Mouse (Mus musculus): Measurements from ENCODE around the gene Zbtb25. TPM values are rescaled to one million over a fixed set of nuclear protein-coding genes. Genes with fewer than 3 reads are reported as not detected.

The Zbtb25 gene
- polyA plus RNA-seq, 1 experiment from 2014 or later = 6.8 TPM

DNA sequence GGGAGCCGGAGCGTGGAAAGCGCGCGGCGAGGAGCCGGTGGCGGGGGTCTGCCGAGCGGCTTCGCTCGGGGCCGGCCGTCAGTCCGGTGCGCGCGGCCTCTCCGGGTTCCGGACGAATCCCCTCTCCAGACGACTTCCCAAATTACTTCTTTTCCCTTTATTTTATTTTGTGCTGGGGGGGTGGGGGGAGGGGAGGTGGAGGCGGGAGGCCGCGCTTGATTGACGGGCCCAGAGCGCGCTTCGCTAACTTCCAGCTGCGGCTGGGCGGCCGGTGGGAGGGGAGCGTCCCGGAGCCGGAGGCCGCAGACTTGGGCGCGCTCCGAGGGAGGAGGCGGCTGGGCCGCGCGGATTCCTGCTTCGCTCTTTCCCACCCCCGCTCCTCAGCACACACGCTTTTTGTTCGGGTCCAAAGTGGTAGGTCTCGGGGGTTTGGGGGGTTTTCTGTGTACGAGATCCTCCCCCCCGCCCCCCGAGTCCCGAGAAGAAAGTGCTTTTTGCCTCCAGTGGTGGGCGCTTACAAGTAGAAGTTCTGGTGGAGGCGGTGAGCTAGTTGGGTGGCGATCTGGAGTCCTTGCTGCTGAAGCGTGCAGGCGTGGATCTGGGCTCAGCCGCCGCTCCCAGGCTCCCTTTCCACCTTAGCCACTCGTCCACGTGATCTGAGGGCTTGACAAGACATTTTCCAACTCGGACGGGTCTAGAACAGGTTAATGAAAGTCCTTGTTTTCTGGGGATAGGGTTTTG is 1.6 kb upstream of the Zbtb25 start:
- peaks cover 76% of the 10 kb centered on the region for H3K79me2 ChIP-seq (ENCODE audit: inconsistent target)
- H3K27ac ChIP-seq = peak overlapping the region; percentile 75
- 2% methylated on average over 49 of the region's 63 CpGs for WGBS (ENCODE audit: missing documents)
- H3K36me3 ChIP-seq (ENCODE audit: inconsistent target) = no peaks in the 10 kb centered on the region
- H3K4me3 ChIP-seq (ENCODE audit: inconsistent target) = peak overlapping the region; percentile 73

DNA sequence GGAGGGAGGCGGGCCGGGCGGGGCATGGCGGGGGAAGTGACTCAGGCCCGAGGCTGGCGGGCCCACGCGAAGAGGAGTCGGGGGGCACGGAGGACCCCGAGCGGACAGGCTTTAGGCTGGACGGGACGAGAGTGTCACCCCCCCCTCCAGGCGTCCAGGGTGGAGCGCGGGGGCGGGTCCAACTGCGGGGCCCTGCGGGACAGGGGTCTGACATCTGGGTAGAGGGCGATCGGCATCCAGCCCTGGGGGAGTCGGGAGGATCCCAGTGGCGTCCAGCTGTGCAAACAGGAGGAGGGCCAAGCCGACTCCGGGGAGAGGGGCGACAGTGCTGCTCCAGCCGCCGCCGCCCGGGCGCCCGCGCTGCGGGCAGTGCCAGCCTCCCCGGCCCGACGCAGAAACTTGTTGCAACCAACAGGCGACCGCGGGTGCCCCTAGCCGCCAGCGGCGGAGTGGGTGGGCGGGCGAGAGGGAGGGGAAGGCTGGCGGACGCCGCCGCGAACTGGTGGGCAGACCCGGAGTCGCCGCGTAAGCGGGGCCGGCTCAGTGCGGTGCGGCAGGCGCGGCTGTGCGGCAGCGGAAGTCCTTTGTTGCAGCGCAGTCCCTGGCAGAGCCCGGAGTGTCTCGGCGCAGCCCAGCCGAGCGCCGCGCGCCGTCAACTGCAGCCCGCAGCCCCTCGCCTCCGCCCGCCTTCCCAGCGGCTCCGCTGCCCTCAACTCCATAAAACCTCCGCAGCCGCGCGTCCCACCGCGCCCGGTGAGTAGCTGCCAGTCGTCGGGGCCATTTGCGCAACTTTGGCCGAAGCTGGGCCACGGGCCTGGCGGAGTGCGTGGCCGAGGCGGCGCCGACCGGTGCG is 802 bp upstream of the Zbtb25 start, which contains the start of gene Zbtb1:
TSS of gene Zbtb1 (plus strand) at position 289 of the 853 bp plus-strand sequence.
- H3K4me3 ChIP-seq (ENCODE audit: inconsistent target) = peak within 1 kb of the TSS; percentile 73
- under 1% methylated on average over 93 of the region's 99 CpGs for WGBS (ENCODE audit: missing documents)
- H3K36me3 ChIP-seq (ENCODE audit: inconsistent target) = no peaks in the 10 kb centered on the region
- H3K79me2 ChIP-seq (ENCODE audit: inconsistent target) = peaks cover 76% of the 10 kb centered on the region
- H3K27ac ChIP-seq = peak within 1 kb of the TSS; percentile 75

DNA sequence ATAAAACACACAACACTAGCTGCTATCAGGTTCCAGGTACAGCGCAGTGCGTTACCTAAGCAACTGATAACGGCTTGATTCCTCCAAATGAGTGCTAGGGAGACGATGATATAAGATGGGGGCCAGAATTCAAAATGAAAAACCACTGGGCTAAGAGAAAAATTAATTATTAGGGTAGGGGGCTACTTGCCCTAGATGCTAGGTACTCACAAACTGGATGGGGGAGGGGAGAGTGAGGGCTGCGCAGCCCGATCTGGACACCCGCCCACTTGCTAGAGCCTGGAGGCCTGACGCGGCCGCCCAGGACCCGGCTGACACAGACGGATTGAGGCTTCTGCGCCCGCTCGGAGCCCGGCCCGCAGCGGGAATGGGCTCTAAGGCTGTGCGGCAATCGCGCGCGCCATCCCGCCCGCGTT is 604 bp downstream of the Zbtb25 start:
- no peaks in the 10 kb centered on the region for H3K36me3 ChIP-seq (ENCODE audit: inconsistent target)
- peak overlapping the region; percentile 51 for H3K4me3 ChIP-seq (ENCODE audit: inconsistent target)
- 2% methylated on average over 26 of the region's 26 CpGs for WGBS (ENCODE audit: missing documents)
- peaks cover 76% of the 10 kb centered on the region for H3K79me2 ChIP-seq (ENCODE audit: inconsistent target)
- peak overlapping the region; percentile 33 for H3K27ac ChIP-seq

DNA sequence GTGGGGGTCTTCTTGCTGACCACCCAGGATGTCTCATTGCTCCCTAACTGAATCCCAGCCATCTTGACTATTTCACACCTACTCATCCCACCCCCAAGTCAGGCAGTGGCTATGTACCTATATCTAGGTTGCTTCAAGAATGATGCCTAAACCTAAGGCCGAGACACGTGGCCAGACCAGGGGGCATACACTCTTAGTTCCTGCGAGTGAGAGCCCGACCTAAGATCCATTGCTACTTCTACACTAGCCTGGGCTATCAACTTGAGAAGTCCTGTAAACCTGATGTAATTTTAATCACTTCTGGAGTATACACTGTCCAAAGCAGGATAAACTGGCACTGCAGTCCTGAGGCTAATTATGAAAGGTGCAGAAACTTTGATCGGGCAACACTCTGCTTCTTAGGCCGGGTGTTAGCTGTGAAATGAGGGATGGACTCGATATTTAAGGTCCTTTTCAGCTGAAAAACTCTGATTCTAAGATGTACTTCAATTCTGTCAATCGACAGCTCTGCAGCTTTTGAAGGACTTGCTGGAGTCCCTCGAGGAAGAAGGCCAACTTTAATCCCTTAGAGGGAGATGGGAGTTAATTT is 1.1 kb downstream of the Zbtb25 start:
- H3K79me2 ChIP-seq (ENCODE audit: inconsistent target) = peaks cover 76% of the 10 kb centered on the region
- 7% methylated on average over 9 of the region's 9 CpGs for WGBS (ENCODE audit: missing documents)
- H3K36me3 ChIP-seq (ENCODE audit: inconsistent target) = no peaks in the 10 kb centered on the region
- peak overlapping the region; percentile 33 for H3K27ac ChIP-seq
- peak overlapping the region; percentile 51 for H3K4me3 ChIP-seq (ENCODE audit: inconsistent target)

DNA sequence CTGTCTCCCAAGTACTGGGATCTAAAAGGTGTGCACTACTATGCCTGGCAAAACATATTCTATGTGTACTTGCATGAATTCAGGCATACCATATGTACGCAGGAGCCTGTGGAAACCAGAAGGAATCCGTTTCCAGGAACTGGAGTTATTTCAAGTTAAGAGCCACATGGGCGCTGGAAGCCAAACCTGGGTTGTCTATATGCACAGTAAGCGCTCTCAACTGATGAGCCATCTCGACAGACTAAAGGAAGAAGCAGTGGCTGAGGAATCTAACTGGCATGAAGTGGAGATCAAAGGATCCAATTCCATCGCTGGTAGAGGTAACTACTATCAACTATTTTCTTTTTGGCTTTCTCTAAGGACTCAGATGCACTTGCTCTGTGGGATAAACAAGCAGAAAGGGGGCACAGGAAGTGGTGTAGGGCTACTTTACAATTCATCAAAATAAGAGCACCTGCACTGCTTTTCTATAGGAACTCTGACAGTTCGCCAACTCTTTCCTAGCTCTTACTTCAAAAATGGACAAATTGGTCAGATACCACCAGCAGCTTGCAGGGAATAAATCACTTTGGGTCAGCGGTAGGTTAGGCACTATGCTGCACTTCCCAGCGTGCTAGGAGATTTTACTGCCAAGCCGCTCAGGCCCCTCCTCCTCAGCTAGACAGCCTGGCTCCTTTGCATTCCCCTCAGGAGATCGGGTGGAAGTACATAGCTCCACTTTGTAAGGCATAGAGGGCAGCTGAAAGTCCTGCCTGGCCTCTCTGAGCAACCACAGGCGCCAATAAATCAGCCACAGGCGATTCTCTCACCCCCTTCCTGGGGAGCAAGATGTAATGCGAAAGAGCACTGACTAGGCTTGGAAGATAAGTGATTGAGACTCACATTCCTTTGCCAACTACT is 2.1 kb downstream of the Zbtb25 start:
- 13% methylated on average over 14 of the region's 14 CpGs for WGBS (ENCODE audit: missing documents)
- Histone ChIP-seq H3K4me3 (ENCODE audit: inconsistent target) (peak overlapping the region; percentile 51; the same call in 1 of the 2 replicates), H3K79me2 (ENCODE audit: inconsistent target) (peaks cover 75% of the 10 kb centered on the region), H3K36me3 (ENCODE audit: inconsistent target) (no peaks in the 10 kb centered on the region), H3K27ac (0 out of 2 replicates have a peak overlapping the region, but pooled peaks have one; percentile 5)

DNA sequence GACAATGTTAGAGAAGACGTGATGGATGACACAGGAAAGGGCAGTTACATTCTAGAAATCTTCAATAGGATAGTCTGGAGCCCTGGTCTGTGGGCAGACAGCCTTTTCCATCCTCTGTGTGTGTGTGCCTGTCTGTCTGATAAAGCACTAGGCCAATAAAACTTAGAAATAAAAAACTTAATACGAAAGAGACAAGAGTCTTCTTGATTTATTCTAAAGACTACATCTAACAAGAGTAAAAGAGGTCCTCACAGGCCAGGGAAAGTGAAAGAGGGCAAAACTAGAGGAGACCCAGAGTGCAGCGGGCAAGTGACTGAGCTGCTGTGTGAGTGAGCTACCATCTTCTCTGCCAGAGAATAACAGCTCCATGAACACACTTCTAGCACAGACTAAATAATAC is 3.1 kb downstream of the Zbtb25 start:
- no peak overlapping the region for H3K27ac ChIP-seq

DNA sequence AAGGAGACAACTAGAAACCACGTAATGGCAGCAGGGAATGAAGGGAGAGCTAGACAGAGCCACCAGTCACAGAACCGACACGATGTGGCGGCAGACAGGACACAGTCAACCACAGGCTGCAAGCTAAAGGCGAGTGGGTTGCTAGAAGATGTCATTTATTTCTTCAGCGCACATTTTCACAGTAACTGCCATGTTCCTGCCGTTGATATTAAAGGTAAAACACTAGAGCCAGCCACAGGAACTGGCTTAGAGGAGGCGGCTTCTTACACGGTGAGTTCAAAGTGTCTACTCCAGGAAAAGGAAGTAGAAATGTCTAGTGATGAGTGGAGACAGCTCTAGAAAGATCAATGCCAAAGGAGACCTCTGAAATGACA is 7.1 kb downstream of the Zbtb25 start:
- Histone ChIP-seq H3K27ac (peak overlapping the region; percentile 43), H3K4me3 (ENCODE audit: inconsistent target) (no peak overlapping the region), H3K36me3 (ENCODE audit: inconsistent target) (no peaks in the 10 kb centered on the region), H3K79me2 (ENCODE audit: inconsistent target) (peaks cover 77% of the 10 kb centered on the region)
- WGBS (ENCODE audit: missing documents) = 17% methylated on average over 9 of the region's 9 CpGs

More for the DNA sequence above, 3.1 kb downstream of the Zbtb25 start:
- Histone ChIP-seq H3K79me2 (ENCODE audit: inconsistent target) (peaks cover 64% of the 10 kb centered on the region), H3K36me3 (ENCODE audit: inconsistent target) (no peaks in the 10 kb centered on the region), H3K4me3 (ENCODE audit: inconsistent target) (no peak overlapping the region)
- WGBS (ENCODE audit: missing documents) = 96% methylated on average over 3 of the region's 3 CpGs

DNA sequence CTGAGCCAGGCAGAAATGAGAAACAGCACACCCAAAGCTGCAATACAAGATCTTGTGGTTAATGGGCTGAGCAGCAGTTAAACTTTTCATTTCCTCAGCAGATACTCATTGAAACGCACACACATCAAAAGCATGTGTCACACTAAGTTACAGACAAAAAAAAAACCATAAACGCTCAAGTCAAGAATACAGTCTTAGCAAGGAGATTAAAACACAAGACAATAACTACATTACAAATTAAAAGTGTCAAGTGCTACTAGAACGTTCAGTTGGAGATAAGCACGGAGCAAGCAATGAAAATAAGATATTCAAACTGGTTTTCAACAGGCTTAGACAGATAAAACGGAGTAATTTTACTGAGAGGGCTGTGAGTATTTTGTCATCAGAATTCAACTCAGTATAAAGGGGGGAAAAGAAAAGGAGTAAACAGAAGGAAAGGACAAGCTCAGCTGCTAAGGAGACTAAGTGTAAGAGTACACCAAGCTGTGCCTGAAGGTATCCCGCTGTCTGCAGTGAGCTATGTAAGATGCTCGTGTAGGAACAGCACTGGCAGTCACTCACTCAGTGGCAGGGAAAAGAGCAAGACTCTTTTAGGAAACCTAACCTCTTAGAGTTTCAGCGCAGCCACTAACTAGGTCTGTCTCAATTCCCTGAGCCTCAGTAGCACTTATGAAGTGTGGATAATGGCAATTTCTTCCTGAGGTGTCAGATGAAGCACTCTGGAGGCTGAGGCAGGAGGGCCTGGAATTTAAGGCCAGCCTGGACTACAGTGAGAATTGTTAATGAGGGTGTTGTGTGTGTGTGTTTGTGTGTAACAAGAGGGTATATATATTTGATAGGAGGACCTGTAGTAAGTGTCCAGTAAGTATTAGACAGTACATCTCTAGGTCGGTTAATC is 7.7 kb downstream of the Zbtb25 start:
- 30% methylated on average over 9 of the region's 9 CpGs for WGBS (ENCODE audit: missing documents)
- H3K79me2 ChIP-seq (ENCODE audit: inconsistent target) = peaks cover 71% of the 10 kb centered on the region
- peak overlapping the region; percentile 43 for H3K27ac ChIP-seq
- no peak overlapping the region for H3K4me3 ChIP-seq (ENCODE audit: inconsistent target)
- no peaks in the 10 kb centered on the region for H3K36me3 ChIP-seq (ENCODE audit: inconsistent target)

DNA sequence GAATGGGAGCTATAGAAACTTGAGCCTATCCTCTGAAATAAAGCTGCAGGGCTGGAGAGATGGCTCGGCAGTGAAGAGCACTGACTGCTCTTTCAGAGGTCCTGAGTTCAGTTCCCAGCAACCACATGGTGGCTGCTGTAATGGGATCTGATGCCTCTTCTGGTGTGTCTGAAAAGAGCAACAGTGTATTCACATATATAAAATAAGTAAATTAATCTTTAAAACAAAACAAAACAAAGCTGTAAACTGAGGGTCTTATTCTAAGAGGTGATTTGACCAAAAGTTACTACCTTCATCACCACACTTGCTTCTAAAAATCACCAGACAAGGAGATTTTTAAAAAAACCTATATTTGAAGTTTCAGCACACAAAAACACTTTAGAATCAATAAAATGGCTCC is 8.5 kb downstream of the Zbtb25 start:
- WGBS (ENCODE audit: missing documents) = 79% methylated on average over 1 of the region's 1 CpGs
- H3K79me2 ChIP-seq (ENCODE audit: inconsistent target) = peaks cover 63% of the 10 kb centered on the region
- no peak overlapping the region for H3K4me3 ChIP-seq (ENCODE audit: inconsistent target)
- no peaks in the 10 kb centered on the region for H3K36me3 ChIP-seq (ENCODE audit: inconsistent target)
- 0 out of 2 replicates have a peak overlapping the region, but pooled peaks have one; percentile 8 for H3K27ac ChIP-seq

DNA sequence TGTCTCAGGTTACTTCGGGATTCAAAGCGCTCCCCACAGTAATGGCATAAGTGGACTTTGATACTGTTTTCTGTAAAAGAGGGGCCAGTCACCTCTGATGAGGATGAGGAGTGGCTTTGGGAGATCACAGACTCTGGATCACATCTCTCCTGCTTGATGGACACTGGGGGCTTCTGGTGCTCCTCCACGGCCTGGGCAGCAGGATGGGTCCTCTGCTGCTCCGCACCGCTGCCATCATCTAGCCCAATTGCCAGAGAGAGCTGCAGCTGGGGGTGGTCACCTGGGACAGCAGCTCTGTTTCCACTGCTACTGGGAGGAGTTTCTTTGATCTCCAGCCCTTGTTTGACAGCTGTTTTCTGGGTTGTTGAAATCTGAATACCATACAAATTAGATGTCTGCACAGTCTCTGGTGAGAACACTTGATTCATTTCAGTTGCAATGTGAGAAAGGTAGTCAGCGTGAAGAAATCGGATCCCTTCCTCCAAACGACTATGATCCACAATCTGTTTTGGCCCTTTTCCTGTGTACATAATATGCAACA is 19.7 kb downstream of the Zbtb25 start:
- Histone ChIP-seq H3K27ac (no peak overlapping the region), H3K36me3 (ENCODE audit: inconsistent target) (peaks cover 4% of the 10 kb centered on the region; the same call in 1 of the 2 replicates), H3K79me2 (ENCODE audit: inconsistent target) (no peaks in the 10 kb centered on the region), H3K4me3 (ENCODE audit: inconsistent target) (no peak overlapping the region)
- 94% methylated on average over 8 of the region's 8 CpGs for WGBS (ENCODE audit: missing documents)

DNA sequence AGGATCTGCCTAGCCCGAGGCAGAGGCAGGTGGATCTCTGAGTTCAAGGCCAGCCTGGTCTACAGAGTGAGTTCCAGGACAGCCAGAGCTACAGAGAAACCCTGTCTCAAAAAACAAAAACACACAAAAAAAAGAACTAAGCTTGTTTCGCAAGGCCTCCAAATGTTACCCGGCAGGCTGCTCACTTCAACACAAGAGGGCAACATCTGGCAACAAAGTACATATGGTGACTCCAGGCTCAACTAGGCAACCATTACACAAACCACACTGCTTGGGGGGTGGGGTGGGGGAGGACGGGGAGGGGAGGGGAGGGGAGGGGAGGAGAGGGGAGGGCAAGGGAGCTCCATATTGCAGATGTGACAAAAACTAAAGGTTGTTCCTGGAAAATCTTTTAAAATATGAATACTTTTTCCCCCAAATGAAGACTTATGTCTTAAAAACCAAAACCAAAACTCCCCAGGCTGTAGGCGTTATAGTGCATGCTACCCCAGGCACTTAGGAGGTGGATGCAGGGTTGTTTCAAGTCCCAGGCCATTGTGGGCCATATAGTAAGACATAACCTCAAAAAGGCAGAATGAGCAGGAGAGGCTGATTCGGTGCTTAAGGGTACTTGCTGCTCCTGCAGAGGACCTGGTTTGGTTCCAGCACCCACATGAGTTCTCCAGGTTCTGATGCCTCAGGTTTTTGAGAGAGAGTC is 23.5 kb downstream of the Zbtb25 start:
- Histone ChIP-seq H3K79me2 (ENCODE audit: inconsistent target) (no peaks in the 10 kb centered on the region), H3K4me3 (ENCODE audit: inconsistent target) (no peak overlapping the region), H3K36me3 (ENCODE audit: inconsistent target) (peaks cover 4% of the 10 kb centered on the region; the same call in 1 of the 2 replicates), H3K27ac (no peak overlapping the region)
- 56% methylated on average over 5 of the region's 6 CpGs for WGBS (ENCODE audit: missing documents)

DNA sequence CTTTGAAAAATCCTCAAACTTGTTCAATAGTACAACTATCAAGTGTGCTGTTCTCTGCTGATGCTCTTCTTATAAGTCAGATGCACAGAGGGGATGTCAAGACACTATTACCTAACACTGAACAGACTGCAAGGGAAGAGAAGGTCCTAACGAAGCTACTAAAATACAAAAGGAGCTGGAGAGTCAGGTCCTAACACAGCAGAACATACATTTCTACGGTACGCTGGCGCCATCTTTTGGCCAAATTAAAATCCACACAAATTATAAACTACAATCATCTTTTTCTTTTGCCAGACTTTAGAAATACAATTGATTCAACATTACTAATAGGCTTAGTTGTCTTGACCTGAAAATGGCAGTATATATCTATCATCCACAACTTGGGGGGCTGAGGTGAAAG is 28.3 kb downstream of the Zbtb25 start:
- H3K27ac ChIP-seq = no peak overlapping the region
- no peaks in the 10 kb centered on the region for H3K79me2 ChIP-seq (ENCODE audit: inconsistent target)
- no peak overlapping the region for H3K4me3 ChIP-seq (ENCODE audit: inconsistent target)
- no peaks in the 10 kb centered on the region for H3K36me3 ChIP-seq (ENCODE audit: inconsistent target)
- 3% methylated on average over 4 of the region's 4 CpGs for WGBS (ENCODE audit: missing documents)
